Mouse (Mus musculus) lung, embryonic 16.5 days (tissue): ENCODE results near the gene Tom1l2. TPM values are rescaled to one million over a fixed set of nuclear protein-coding genes. Genes with fewer than 3 reads are reported as not detected.

Source experiments
- ATAC-seq: fragments of 200-750 bp; cut with Nextera tagmentation; 2 replicates; pipeline ENCODE4 v1.8.0; 2017; ENCODE audit warnings: low read depth, mild to moderate bottlenecking, moderate library complexity
- H3K27ac ChIP-seq: fragments of 300-500 bp; sonication (generic); 2 replicates; pipeline ENCODE4 v1.5.1; 2014; ENCODE audit warnings: mild to moderate bottlenecking, control low read depth, low read length
- H3K27me3 ChIP-seq: fragments of 300-500 bp; sonication (generic); 2 replicates; pipeline ENCODE4 v1.6.1; 2014; ENCODE audit warnings: low read depth, low read length, mixed read lengths; ENCODE audit not compliant: control insufficient read depth, insufficient read depth
- H3K36me3 ChIP-seq: fragments of 300-500 bp; sonication (generic); 2 replicates; pipeline ENCODE4 v1.6.1; 2014; ENCODE audit warnings: low read length; ENCODE audit not compliant: control insufficient read depth, insufficient read depth
- H3K4me1 ChIP-seq: fragments of 300-500 bp; sonication (generic); replicated peaks from 2 replicates; pipeline ENCODE4 v1.6.1; 2014; ENCODE audit warnings: low read length, mixed read lengths; ENCODE audit not compliant: control insufficient read depth, insufficient read depth
- H3K4me2 ChIP-seq: fragments of 300-500 bp; sonication (generic); 2 replicates; pipeline ENCODE4 v1.6.1; 2014; ENCODE audit warnings: low read depth, low read length, control low read depth
- H3K4me3 ChIP-seq: fragments of 300-500 bp; sonication (generic); 2 replicates; pipeline ENCODE4 v1.5.1; 2014; ENCODE audit warnings: mild to moderate bottlenecking, low read length, control low read depth
- H3K9ac ChIP-seq: fragments of 300-500 bp; sonication (generic); 2 replicates; pipeline ENCODE4 v1.6.1; 2014; ENCODE audit warnings: low read length, control low read depth
- H3K9me3 ChIP-seq: fragments of 300-500 bp; sonication (generic); 2 replicates; pipeline ENCODE4 v1.6.1; 2016; ENCODE audit warnings: low read length; ENCODE audit not compliant: control insufficient read depth
- WGBS: fragments of 180-500 bp; shearing (Covaris S2); extraction: QIAGEN DNeasy Blood & Tissue Kit; methylation state at CpG from one replicate; pipeline ENCODE4 v1.1.7; 2014; 5-methylcytosine and 5-hydroxymethylcytosine counted together
- polyA plus RNA-seq: library from polyadenylated mRNA; unstranded; fragments of >200 nt; fragmentation: Nextera tagmentation; extraction: Ambion mirVana; gene quantifications from 2 replicates; pipeline ENCODE4 v1.2.1, GENCODE M21; 2015

Tom1l2 gene
- polyA plus RNA-seq, 1 experiment from 2014 or later: 29.6 TPM

- no peak overlapping the region for H3K4me3 ChIP-seq
- H3K27me3 ChIP-seq: no peaks in the 10 kb centered on the region
- H3K4me1 ChIP-seq: peaks cover 21% of the 10 kb centered on the region
- no peak overlapping the region for H3K9ac ChIP-seq
- ATAC-seq: no peak
- H3K27ac ChIP-seq: no peak overlapping the region
- no peak overlapping the region for H3K4me2 ChIP-seq
- WGBS: 72% methylated on average over 1 of the region's 1 CpGs
- H3K9me3 ChIP-seq: no peaks in the 10 kb centered on the region
- H3K36me3 ChIP-seq: no peaks in the 10 kb centered on the region
Measured at GRCm38 (mm10) chr11:60225874-60226273, 126.8 kb downstream of the Tom1l2 start.

DNA sequence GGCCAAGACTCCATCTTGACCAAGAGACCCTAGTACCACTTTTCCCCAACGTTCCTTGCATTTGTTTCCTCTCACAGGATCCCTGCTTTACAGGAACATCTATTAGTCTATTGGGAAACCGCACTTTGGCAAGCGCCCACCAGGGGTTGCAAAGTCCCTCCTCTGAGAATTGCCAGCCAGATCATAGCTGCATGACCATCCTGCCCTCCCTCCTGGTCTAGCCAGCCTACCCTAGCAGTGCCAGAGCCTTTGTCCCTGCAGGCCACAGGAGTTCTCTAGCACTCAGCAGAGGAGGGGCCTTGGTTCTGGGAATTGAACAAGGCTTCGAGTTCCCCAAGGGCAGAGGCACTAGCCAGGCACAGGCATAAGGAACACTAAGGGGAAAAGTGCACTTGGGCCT is 128.0 kb downstream of the Tom1l2 start:
- Histone ChIP-seq H3K27ac (no peak overlapping the region), H3K27me3 (no peaks in the 10 kb centered on the region), H3K4me1 (peaks cover 23% of the 10 kb centered on the region), H3K4me2 (no peak overlapping the region), H3K4me3 (no peak overlapping the region), H3K9ac (no peak overlapping the region), H3K9me3 (no peaks in the 10 kb centered on the region), H3K36me3 (no peaks in the 10 kb centered on the region)
- ATAC-seq: no peak
- WGBS: 59% methylated on average over 4 of the region's 4 CpGs

GRCm38 (mm10) chr11:60222469-60223236 is 130.1 kb downstream of the Tom1l2 start, which contains the start of gene Srebf1:
Srebf1 (minus strand) TSS chr11:60222581.
- peak; percentile 64 for ATAC-seq
- H3K36me3 ChIP-seq: peaks cover 3% of the 10 kb centered on the region; the same call in 1 of the 2 replicates
- 3% methylated on average over 46 of the region's 46 CpGs for WGBS
- no peaks in the 10 kb centered on the region for H3K9me3 ChIP-seq
- peak within 1 kb of the TSS; percentile 66 for H3K9ac ChIP-seq
- H3K4me2 ChIP-seq: peak within 1 kb of the TSS; percentile 91
- H3K4me3 ChIP-seq: peak within 1 kb of the TSS; percentile 53
- no peaks in the 10 kb centered on the region for H3K27me3 ChIP-seq
- peaks cover 28% of the 10 kb centered on the region for H3K4me1 ChIP-seq
- peak within 1 kb of the TSS; percentile 72 for H3K27ac ChIP-seq

- Histone ChIP-seq H3K4me3 (peak overlapping the region; percentile 53), H3K36me3 (peaks cover 3% of the 10 kb centered on the region), H3K4me1 (peaks cover 29% of the 10 kb centered on the region), H3K27ac (no peak overlapping the region; the same call in 1 of the 2 replicates), H3K9ac (peak overlapping the region; percentile 66), H3K27me3 (no peaks in the 10 kb centered on the region), H3K4me2 (peak overlapping the region; percentile 91), H3K9me3 (no peaks in the 10 kb centered on the region)
- 50% methylated on average over 3 of the region's 3 CpGs for WGBS
- no peak for ATAC-seq
Measured at GRCm38 (mm10) chr11:60222085-60222468, 130.6 kb downstream of the Tom1l2 start.

DNA sequence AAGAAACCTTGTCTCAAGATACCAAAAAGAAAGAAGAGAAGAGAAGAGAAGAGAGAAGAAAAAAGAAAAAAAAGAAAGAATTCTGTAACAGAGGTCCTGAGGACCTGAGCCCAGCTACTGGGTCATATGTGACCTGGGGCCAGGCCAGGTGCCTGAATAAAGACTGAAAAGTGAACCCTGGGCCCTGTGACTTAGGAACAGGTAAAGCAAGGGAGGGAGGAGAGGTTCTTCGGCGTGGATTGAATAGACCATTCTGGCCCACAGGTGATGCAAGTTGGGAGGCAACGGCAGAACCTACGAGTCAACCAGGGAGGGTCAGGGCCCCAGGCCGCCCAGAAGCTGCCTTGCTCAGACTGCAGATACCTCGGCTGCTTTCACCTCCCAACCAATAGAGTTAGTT is 131.3 kb downstream of the Tom1l2 start:
- Histone ChIP-seq H3K27me3 (no peaks in the 10 kb centered on the region), H3K27ac (no peak overlapping the region), H3K4me1 (peaks cover 30% of the 10 kb centered on the region), H3K9ac (no peak overlapping the region), H3K36me3 (peaks cover 3% of the 10 kb centered on the region), H3K4me3 (no peak overlapping the region), H3K9me3 (no peaks in the 10 kb centered on the region), H3K4me2 (no peak overlapping the region)
- ATAC-seq: no peak
- WGBS: 81% methylated on average over 6 of the region's 6 CpGs

- WGBS: under 1% methylated on average over 46 of the region's 46 CpGs
- Histone ChIP-seq H3K27me3 (no peaks in the 10 kb centered on the region), H3K36me3 (peaks cover 3% of the 10 kb centered on the region), H3K9me3 (no peaks in the 10 kb centered on the region), H3K4me3 (peak overlapping the region; percentile 82), H3K27ac (peak overlapping the region; percentile 90), H3K4me1 (peaks cover 30% of the 10 kb centered on the region), H3K9ac (peak overlapping the region; percentile 84), H3K4me2 (peak overlapping the region; percentile 82)
- peak; percentile 85 for ATAC-seq
Measured at GRCm38 (mm10) chr11:60220291-60220804, 132.4 kb downstream of the Tom1l2 start.

DNA sequence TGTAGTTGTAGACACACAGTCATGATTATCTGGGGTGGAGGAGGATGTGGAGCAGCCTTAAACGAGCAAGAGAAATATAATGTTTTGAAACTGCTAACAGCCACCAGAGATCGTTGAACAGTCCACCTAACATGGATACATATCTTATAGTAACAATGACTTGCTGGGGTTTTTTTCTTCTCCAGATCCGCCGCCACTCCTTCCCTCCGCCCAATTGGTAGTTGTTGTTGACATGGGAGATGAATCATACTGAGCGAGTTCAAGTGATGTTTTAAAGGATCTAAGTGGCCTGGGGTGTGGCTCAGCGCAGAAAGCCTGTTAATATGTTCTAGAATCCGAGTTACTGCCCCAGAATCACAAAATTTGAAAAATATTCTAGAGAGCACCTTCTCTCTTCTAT is 133.1 kb downstream of the Tom1l2 start:
- Histone ChIP-seq H3K9ac (peak overlapping the region; percentile 84), H3K4me1 (peaks cover 30% of the 10 kb centered on the region), H3K27ac (peak overlapping the region; percentile 90), H3K4me3 (peak overlapping the region; percentile 82), H3K9me3 (no peaks in the 10 kb centered on the region), H3K27me3 (no peaks in the 10 kb centered on the region), H3K4me2 (peak overlapping the region; percentile 82), H3K36me3 (peaks cover 3% of the 10 kb centered on the region)
- 11% methylated on average over 8 of the region's 8 CpGs for WGBS
- no peak for ATAC-seq

DNA sequence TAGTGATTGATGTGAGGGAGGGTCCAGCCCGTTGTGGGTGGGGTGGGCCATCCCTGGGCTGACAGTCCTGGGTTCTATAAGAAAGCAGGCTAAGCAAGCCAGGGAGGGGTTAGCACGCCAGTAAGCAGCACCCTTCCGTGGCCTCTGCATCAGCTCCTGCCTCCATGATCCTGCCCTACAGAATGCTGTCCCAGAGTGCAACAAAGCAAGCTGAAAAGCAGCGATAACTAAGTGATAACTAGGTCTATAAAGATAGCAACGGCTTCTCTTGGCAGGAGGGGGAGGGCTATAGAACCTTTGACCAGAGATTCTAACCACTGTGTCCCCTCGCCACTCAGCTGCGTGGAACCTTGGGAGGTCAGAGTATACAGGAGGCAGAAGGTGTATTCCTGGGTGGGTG is 135.2 kb downstream of the Tom1l2 start:
- H3K9me3 ChIP-seq: no peaks in the 10 kb centered on the region
- no peak overlapping the region for H3K9ac ChIP-seq
- 81% methylated on average over 7 of the region's 7 CpGs for WGBS

DNA sequence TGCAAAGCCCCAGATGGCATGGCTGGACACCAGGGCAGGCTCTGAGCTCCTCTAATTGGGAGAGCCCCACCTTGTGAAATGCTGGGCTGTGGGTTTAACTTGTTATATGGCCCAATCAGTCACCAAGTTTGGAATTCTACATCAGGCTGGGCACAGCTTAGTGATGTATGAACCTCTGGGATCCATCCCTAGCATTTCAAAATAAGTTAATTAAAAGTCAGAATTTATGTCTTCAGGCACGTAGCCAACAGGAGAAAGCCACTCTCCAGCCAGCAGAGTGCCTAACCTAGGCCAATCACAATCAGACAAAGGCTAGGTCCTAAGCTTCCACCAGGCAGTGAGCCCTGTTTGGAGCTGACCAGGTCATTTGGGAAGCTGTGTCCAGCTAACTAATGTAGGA is 136.0 kb downstream of the Tom1l2 start:
- no peaks in the 10 kb centered on the region for H3K27me3 ChIP-seq
- peaks cover 38% of the 10 kb centered on the region for H3K4me1 ChIP-seq
- no peaks in the 10 kb centered on the region for H3K9me3 ChIP-seq
- WGBS: 84% methylated on average over 1 of the region's 1 CpGs
- no peak overlapping the region for H3K9ac ChIP-seq
- no peak overlapping the region for H3K27ac ChIP-seq
- H3K4me3 ChIP-seq: no peak overlapping the region
- peaks cover 3% of the 10 kb centered on the region for H3K36me3 ChIP-seq
- ATAC-seq: no peak
- H3K4me2 ChIP-seq: no peak overlapping the region

More for the DNA sequence above, 135.2 kb downstream of the Tom1l2 start:
- peaks cover 35% of the 10 kb centered on the region for H3K4me1 ChIP-seq
- peaks cover 3% of the 10 kb centered on the region for H3K36me3 ChIP-seq
- H3K27me3 ChIP-seq: no peaks in the 10 kb centered on the region
- no peak for ATAC-seq
- H3K4me3 ChIP-seq: no peak overlapping the region
- H3K4me2 ChIP-seq: no peak overlapping the region
- no peak overlapping the region for H3K27ac ChIP-seq
